Mouse (Mus musculus): ENCODE results near the gene Dlg4. TPM values are rescaled to one million over a fixed set of nuclear protein-coding genes. Genes with fewer than 3 reads are reported as not detected.

Dlg4 gene
- polyA plus RNA-seq, 1 experiment from 2014 or later: 6.0 TPM

DNA sequence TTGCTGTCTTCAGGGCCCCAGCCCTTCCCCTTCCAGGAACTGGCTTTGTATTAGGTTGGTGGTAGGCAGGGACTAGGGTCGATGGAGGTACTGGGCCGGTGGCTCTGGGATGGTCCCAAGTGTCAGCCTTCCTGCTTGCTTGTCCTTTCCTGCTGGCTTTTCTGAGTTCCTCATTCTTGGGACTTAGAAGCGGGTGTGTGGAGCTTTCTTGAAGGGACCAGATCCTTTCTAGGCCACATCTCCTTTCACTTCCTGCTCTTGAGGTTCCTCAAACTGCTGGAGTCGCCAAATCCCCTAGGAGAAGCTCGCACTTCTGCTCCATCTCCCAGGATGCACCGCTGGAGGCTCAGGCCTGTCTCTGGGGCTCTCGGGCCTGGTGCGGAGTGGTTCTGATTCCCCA lies 67.8 kb downstream of the Dlg4 start:
- no peak overlapping the region for H3K27ac ChIP-seq (replicated peaks in 1 of 2; ENCODE audit: control insufficient read depth in 1 of 2, insufficient read depth in 1 of 2, low read depth in 2 of 2, low read length in 2 of 2)
- H3K9ac ChIP-seq (ENCODE audit: low read length): no peak overlapping the region
- no peaks in the 10 kb centered on the region for H3K9me3 ChIP-seq (ENCODE audit: control insufficient read depth, low read length)
- H3K4me2 ChIP-seq (ENCODE audit: low read length): no peak overlapping the region
- 81% methylated on average over 8 of the region's 8 CpGs for WGBS
- H3K36me3 ChIP-seq (ENCODE audit: control insufficient read depth, insufficient read depth, low read length): no peaks in the 10 kb centered on the region
- H3K4me1 ChIP-seq (ENCODE audit: control insufficient read depth in 2 of 2, insufficient read depth in 2 of 2, low read length in 2 of 2): peaks cover 0 to 4% of the 10 kb centered on the region in 2 experiments; a peak in 1 of 4 replicates
- ATAC-seq (ENCODE audit: insufficient number of reproducible peaks, insufficient read depth, low FRiP score, low read depth): no peak
- no peaks in the 10 kb centered on the region for H3K27me3 ChIP-seq (ENCODE audit: control insufficient read depth, insufficient read depth, low read length)
- no peak overlapping the region for H3K4me3 ChIP-seq (ENCODE audit: control insufficient read depth in 1 of 2, insufficient read depth in 1 of 2, low read depth in 1 of 2, low read length in 2 of 2)

GRCm38 (mm10) chr11:70091986-70092783 lies 75.4 kb downstream of the Dlg4 start, which contains the start of gene Asgr2:
Gene Asgr2, plus strand, starts transcription at chr11:70092644.
- no peak within 1 kb of the TSS for H3K4me3 ChIP-seq (ENCODE audit: control insufficient read depth in 1 of 2, insufficient read depth in 1 of 2, low read depth in 1 of 2, low read length in 2 of 2)
- WGBS: 71% methylated on average over 12 of the region's 12 CpGs
- H3K4me2 ChIP-seq (ENCODE audit: low read length): no peak within 1 kb of the TSS
- no peaks in the 10 kb centered on the region for H3K4me1 ChIP-seq (ENCODE audit: control insufficient read depth in 2 of 2, insufficient read depth in 2 of 2, low read length in 2 of 2)
- ATAC-seq (ENCODE audit: insufficient number of reproducible peaks, insufficient read depth, low FRiP score, low read depth): no peak
- H3K9ac ChIP-seq (ENCODE audit: low read length): no peak within 1 kb of the TSS
- no peaks in the 10 kb centered on the region for H3K27me3 ChIP-seq (ENCODE audit: control insufficient read depth, insufficient read depth, low read length)
- no peaks in the 10 kb centered on the region for H3K36me3 ChIP-seq (ENCODE audit: control insufficient read depth, insufficient read depth, low read length)
- no peaks in the 10 kb centered on the region for H3K9me3 ChIP-seq (ENCODE audit: control insufficient read depth, low read length)
- H3K27ac ChIP-seq (replicated peaks in 1 of 2; ENCODE audit: control insufficient read depth in 1 of 2, insufficient read depth in 1 of 2, low read depth in 2 of 2, low read length in 2 of 2): no peak within 1 kb of the TSS

MicroRNA genes within 50 kb of the gene (microRNA counts, 519-probe panel; counts per million panel counts)
- microRNA mmu-miR-324-3p (322 counts per million, percentile 70 among the panel's probes with 10 or more counts), microRNA mmu-miR-324-5p (5,396 counts per million, percentile 84 among the panel's probes with 10 or more counts)

Small RNAs within 50 kb of the gene (microRNA-seq; reads per million reads assigned to microRNA genes)
- gene Gm44349 (not detected), gene Mir324 (3,716 reads per million, percentile 89 among the genes with 10 or more reads in this experiment)

Other genes starting within 250 kb of the Dlg4 start
- 5.5 and 5.8 TPM in 2 replicates for gene Chrnb1, start 221.0 kb upstream of the Dlg4 start, polyA plus RNA-seq (2014; fragmentation: Nextera tagmentation; extraction: Ambion mirVana)
- gene Fgf11, start 215.1 kb upstream of the Dlg4 start, polyA plus RNA-seq (2014; fragmentation: Nextera tagmentation; extraction: Ambion mirVana): 2.0 and 2.1 TPM in 2 replicates
- 1.7 and 1.8 TPM in 2 replicates for gene Tmem102, start 211.3 kb upstream of the Dlg4 start, polyA plus RNA-seq (2014; fragmentation: Nextera tagmentation; extraction: Ambion mirVana)
- gene Gm39566, start 201.6 kb upstream of the Dlg4 start, polyA plus RNA-seq (2014; fragmentation: Nextera tagmentation; extraction: Ambion mirVana): not detected in 2 replicates
- gene Spem2, start 198.5 kb upstream of the Dlg4 start, polyA plus RNA-seq (2014; fragmentation: Nextera tagmentation; extraction: Ambion mirVana): not detected in 2 replicates
- not detected in 2 replicates for gene Spem1, start 194.8 kb upstream of the Dlg4 start, polyA plus RNA-seq (2014; fragmentation: Nextera tagmentation; extraction: Ambion mirVana)
- 2.4 and 2.6 TPM in 2 replicates for gene Nlgn2, start 179.2 kb upstream of the Dlg4 start, polyA plus RNA-seq (2014; fragmentation: Nextera tagmentation; extraction: Ambion mirVana)
- 340 and 379 TPM in 2 replicates for gene Tmem256, start 178.4 kb upstream of the Dlg4 start, polyA plus RNA-seq (2014; fragmentation: Nextera tagmentation; extraction: Ambion mirVana)
- 66.5 and 75.8 TPM in 2 replicates for gene Plscr3, start 170.6 kb upstream of the Dlg4 start, polyA plus RNA-seq (2014; fragmentation: Nextera tagmentation; extraction: Ambion mirVana)
- 0.15 TPM in 1 of 2 replicates, not detected in the other for gene Tnk1, start 158.2 kb upstream of the Dlg4 start, polyA plus RNA-seq (2014; fragmentation: Nextera tagmentation; extraction: Ambion mirVana)
- not detected in 2 replicates for gene Tmem95, start 138.9 kb upstream of the Dlg4 start, polyA plus RNA-seq (2014; fragmentation: Nextera tagmentation; extraction: Ambion mirVana)
- gene Kctd11, start 135.5 kb upstream of the Dlg4 start, polyA plus RNA-seq (2014; fragmentation: Nextera tagmentation; extraction: Ambion mirVana): 2.6 and 2.8 TPM in 2 replicates
- 3.6 and 3.8 TPM in 2 replicates for gene Acap1, start 121.4 kb upstream of the Dlg4 start, polyA plus RNA-seq (2014; fragmentation: Nextera tagmentation; extraction: Ambion mirVana)
- 4.5 and 5.1 TPM in 2 replicates for gene 2810408A11Rik, start 116.0 kb upstream of the Dlg4 start, polyA plus RNA-seq (2014; fragmentation: Nextera tagmentation; extraction: Ambion mirVana)
- gene Neurl4, start 115.9 kb upstream of the Dlg4 start, polyA plus RNA-seq (2014; fragmentation: Nextera tagmentation; extraction: Ambion mirVana): 7.5 and 11.1 TPM in 2 replicates
- 45.2 and 46.8 TPM in 2 replicates for gene Gps2, start 103.1 kb upstream of the Dlg4 start, polyA plus RNA-seq (2014; fragmentation: Nextera tagmentation; extraction: Ambion mirVana)
- 1,047 and 1,081 TPM in 2 replicates for gene Eif5a, start 95.0 kb upstream of the Dlg4 start, polyA plus RNA-seq (2014; fragmentation: Nextera tagmentation; extraction: Ambion mirVana)
- gene Ybx2, start 81.1 kb upstream of the Dlg4 start, polyA plus RNA-seq (2014; fragmentation: Nextera tagmentation; extraction: Ambion mirVana): 6.6 and 7.3 TPM in 2 replicates
- gene Slc2a4, start 68.8 kb upstream of the Dlg4 start, polyA plus RNA-seq (2014; fragmentation: Nextera tagmentation; extraction: Ambion mirVana): 27.6 and 28.5 TPM in 2 replicates
- 1.2 and 2.4 TPM in 2 replicates for gene Cldn7, start 52.2 kb upstream of the Dlg4 start, polyA plus RNA-seq (2014; fragmentation: Nextera tagmentation; extraction: Ambion mirVana)
- 22.3 and 26.0 TPM in 2 replicates for gene Ctdnep1, start 35.8 kb upstream of the Dlg4 start, polyA plus RNA-seq (2014; fragmentation: Nextera tagmentation; extraction: Ambion mirVana)
- gene Elp5, start 34.4 kb upstream of the Dlg4 start, polyA plus RNA-seq (2014; fragmentation: Nextera tagmentation; extraction: Ambion mirVana): 107 and 114 TPM in 2 replicates
- 454 and 540 TPM in 2 replicates for gene Gabarap, start 25.8 kb upstream of the Dlg4 start, polyA plus RNA-seq (2014; fragmentation: Nextera tagmentation; extraction: Ambion mirVana)
- gene Phf23, start 21.2 kb upstream of the Dlg4 start, polyA plus RNA-seq (2014; fragmentation: Nextera tagmentation; extraction: Ambion mirVana): 22.2 and 27.5 TPM in 2 replicates
- gene Dvl2, start 16.3 kb upstream of the Dlg4 start, polyA plus RNA-seq (2014; fragmentation: Nextera tagmentation; extraction: Ambion mirVana): 15.0 and 16.6 TPM in 2 replicates
- 185 and 198 TPM in 2 replicates for gene Acadvl, start 1.5 kb upstream of the Dlg4 start, polyA plus RNA-seq (2014; fragmentation: Nextera tagmentation; extraction: Ambion mirVana)
- not detected in 2 replicates for gene Asgr1, start 37.1 kb downstream of the Dlg4 start, polyA plus RNA-seq (2014; fragmentation: Nextera tagmentation; extraction: Ambion mirVana)
- not detected in 2 replicates for gene Asgr2, start 75.7 kb downstream of the Dlg4 start, polyA plus RNA-seq (2014; fragmentation: Nextera tagmentation; extraction: Ambion mirVana)
- gene Mgl2, start 113.4 kb downstream of the Dlg4 start, polyA plus RNA-seq (2014; fragmentation: Nextera tagmentation; extraction: Ambion mirVana): 0.16 and 0.20 TPM in 2 replicates
- 0.36 TPM in 2 replicates for gene Clec10a, start 139.3 kb downstream of the Dlg4 start, polyA plus RNA-seq (2014; fragmentation: Nextera tagmentation; extraction: Ambion mirVana)
- gene Slc16a11, start 195.8 kb downstream of the Dlg4 start, polyA plus RNA-seq (2014; fragmentation: Nextera tagmentation; extraction: Ambion mirVana): 0.16 and 0.18 TPM in 2 replicates
- 4.9 and 6.4 TPM in 2 replicates for gene Slc16a13, start 204.1 kb downstream of the Dlg4 start, polyA plus RNA-seq (2014; fragmentation: Nextera tagmentation; extraction: Ambion mirVana)
- 18.7 and 22.4 TPM in 2 replicates for gene Bcl6b, start 212.9 kb downstream of the Dlg4 start, polyA plus RNA-seq (2014; fragmentation: Nextera tagmentation; extraction: Ambion mirVana)
- gene 0610010K14Rik, start 221.0 kb downstream of the Dlg4 start, polyA plus RNA-seq (2014; fragmentation: Nextera tagmentation; extraction: Ambion mirVana): 139 and 143 TPM in 2 replicates
- 10.1 and 12.2 TPM in 2 replicates for gene Gm21988, start 222.9 kb downstream of the Dlg4 start, polyA plus RNA-seq (2014; fragmentation: Nextera tagmentation; extraction: Ambion mirVana)
- 219 and 240 TPM in 2 replicates for gene Rnasek, start 222.9 kb downstream of the Dlg4 start, polyA plus RNA-seq (2014; fragmentation: Nextera tagmentation; extraction: Ambion mirVana)
- 3.0 TPM in 2 replicates for gene Alox12, start 238.4 kb downstream of the Dlg4 start, polyA plus RNA-seq (2014; fragmentation: Nextera tagmentation; extraction: Ambion mirVana)

All from heart, embryonic 14.5 days (tissue).